Mouse (Mus musculus): ENCODE data around the gene Ugt1a2. TPM values are rescaled to one million over a fixed set of nuclear protein-coding genes. Genes with fewer than 3 reads are reported as not detected.

Gene Ugt1a2
- polyA plus RNA-seq, 1 experiment from 2014 or later = not detected

DNA sequence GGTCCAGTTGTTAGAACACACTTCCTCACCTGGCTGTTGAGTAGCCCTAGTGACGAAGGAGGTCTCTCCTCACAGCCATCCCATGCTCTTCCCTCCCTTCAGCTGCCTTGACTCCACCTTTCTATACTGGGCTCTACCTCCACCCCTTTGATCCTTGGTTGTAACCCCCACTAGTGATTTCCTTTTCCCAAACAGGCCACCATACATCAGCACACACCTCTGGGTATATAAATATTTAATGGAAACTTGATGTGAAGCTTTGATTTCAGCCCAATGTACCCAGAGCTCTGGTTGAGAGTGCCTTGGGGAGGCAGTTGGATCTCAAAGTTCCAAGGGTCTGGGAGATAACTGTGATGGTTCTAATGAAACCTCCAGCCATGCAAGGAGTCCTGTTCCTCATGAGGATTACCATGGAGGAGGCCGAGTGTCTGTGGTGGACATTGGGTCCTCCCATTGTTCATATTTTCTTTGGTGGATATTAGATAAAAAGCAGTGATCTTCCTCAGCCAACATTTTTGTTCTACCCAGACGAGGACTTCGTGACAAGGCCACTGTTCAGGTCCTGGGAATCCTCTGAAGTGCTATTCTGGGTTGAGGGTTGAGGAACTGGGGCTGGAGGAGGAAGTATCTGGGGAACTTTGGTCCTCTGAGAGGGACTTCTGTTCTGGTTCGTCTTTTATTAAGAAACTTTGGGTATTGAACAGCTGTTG, 26.4 kb downstream of the Ugt1a2 start, which contains the start of gene Mroh2a:
TSS of gene Mroh2a (plus strand) at position 317 of the 710 bp plus-strand sequence.
- H3K36me3 ChIP-seq (replicated peaks; ENCODE audit: control insufficient read depth, insufficient read depth, low read depth, low read length) = no peaks in the 10 kb centered on the region
- no peak within 1 kb of the TSS for H3K4me3 ChIP-seq (ENCODE audit: low read depth, low read length)
- H3K9me3 ChIP-seq (replicated peaks; ENCODE audit: control insufficient read depth, low read length) = peaks cover 60% of the 10 kb centered on the region
- no peak within 1 kb of the TSS for H3K9ac ChIP-seq (replicated peaks; ENCODE audit: low read length)
- no peak within 1 kb of the TSS for H3K27ac ChIP-seq (replicated peaks; ENCODE audit: low read depth, low read length)
- no peak for DNase-seq (ENCODE audit: low spot score)
- WGBS = 56% methylated on average over 5 of the region's 5 CpGs
- H3K4me2 ChIP-seq (ENCODE audit: low read depth, low read length) = no peak within 1 kb of the TSS
- H3K4me1 ChIP-seq (ENCODE audit: control insufficient read depth, insufficient read depth, low read length) = no peaks in the 10 kb centered on the region
- H3K27me3 ChIP-seq (ENCODE audit: control insufficient read depth, insufficient read depth, low read length) = no peaks in the 10 kb centered on the region
- ATAC-seq (replicated peaks; ENCODE audit: insufficient number of reproducible peaks, low FRiP score, low TSS enrichment, low read depth) = no peak

DNA sequence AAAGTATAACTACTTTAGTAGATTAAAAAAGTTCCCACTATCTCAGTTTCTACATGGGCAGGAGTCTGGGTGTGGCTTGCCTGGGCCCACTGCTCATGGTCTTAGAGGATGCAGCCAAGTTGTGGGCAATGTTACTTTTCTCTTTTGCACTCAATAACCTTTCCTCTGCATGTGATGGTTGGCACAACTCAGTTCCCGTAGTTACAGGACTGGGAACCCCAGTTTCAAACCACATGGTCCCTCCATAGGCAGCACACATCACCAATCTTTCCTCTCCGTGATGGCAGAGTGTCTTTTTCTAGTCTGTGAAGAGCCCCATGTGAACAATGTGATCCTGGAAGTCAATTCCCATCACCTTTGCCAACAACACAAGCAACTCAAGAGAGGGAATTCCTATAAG, 27.1 kb downstream of the Ugt1a2 start:
- H3K9ac ChIP-seq (replicated peaks; ENCODE audit: low read length) = no peak overlapping the region
- H3K9me3 ChIP-seq (replicated peaks; ENCODE audit: control insufficient read depth, low read length) = peaks cover 67% of the 10 kb centered on the region
- H3K36me3 ChIP-seq (replicated peaks; ENCODE audit: control insufficient read depth, insufficient read depth, low read depth, low read length) = no peaks in the 10 kb centered on the region
- H3K27ac ChIP-seq (replicated peaks; ENCODE audit: low read depth, low read length) = no peak overlapping the region
- H3K27me3 ChIP-seq (ENCODE audit: control insufficient read depth, insufficient read depth, low read length) = no peaks in the 10 kb centered on the region
- WGBS = 58% methylated on average over 2 of the region's 2 CpGs
- no peaks in the 10 kb centered on the region for H3K4me1 ChIP-seq (ENCODE audit: control insufficient read depth, insufficient read depth, low read length)
- H3K4me2 ChIP-seq (ENCODE audit: low read depth, low read length) = no peak overlapping the region
- no peak for DNase-seq (ENCODE audit: low spot score)
- H3K4me3 ChIP-seq (ENCODE audit: low read depth, low read length) = no peak overlapping the region
- no peak for ATAC-seq (replicated peaks; ENCODE audit: insufficient number of reproducible peaks, low FRiP score, low TSS enrichment, low read depth)

DNA sequence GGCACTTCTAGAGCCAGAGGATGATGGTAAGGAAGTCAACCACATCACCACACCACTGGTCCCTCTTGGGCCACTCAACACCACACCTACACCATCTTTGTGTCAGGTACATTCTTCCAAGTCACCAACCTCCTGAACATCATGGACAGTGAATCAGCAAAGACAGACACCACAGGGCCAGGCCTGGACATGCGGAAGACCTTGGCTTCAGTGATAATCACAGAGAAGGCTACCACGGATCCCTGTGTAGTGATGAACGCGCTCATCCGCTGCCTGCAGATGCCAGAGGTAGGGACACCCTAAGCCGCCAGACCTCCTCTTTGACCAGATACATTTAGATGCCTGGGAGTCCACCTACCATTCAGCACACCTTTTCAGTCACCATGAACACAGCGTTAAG, 27.7 kb downstream of the Ugt1a2 start:
- no peaks in the 10 kb centered on the region for H3K4me1 ChIP-seq (ENCODE audit: control insufficient read depth, insufficient read depth, low read length)
- H3K9me3 ChIP-seq (replicated peaks; ENCODE audit: control insufficient read depth, low read length) = peaks cover 73% of the 10 kb centered on the region
- no peak overlapping the region for H3K4me3 ChIP-seq (ENCODE audit: low read depth, low read length)
- H3K9ac ChIP-seq (replicated peaks; ENCODE audit: low read length) = no peak overlapping the region
- ATAC-seq (replicated peaks; ENCODE audit: insufficient number of reproducible peaks, low FRiP score, low TSS enrichment, low read depth) (no peak), DNase-seq (ENCODE audit: low spot score) (no peak)
- WGBS = 71% methylated on average over 7 of the region's 7 CpGs
- no peaks in the 10 kb centered on the region for H3K36me3 ChIP-seq (replicated peaks; ENCODE audit: control insufficient read depth, insufficient read depth, low read depth, low read length)
- H3K4me2 ChIP-seq (ENCODE audit: low read depth, low read length) = no peak overlapping the region
- H3K27me3 ChIP-seq (ENCODE audit: control insufficient read depth, insufficient read depth, low read length) = no peaks in the 10 kb centered on the region
- H3K27ac ChIP-seq (replicated peaks; ENCODE audit: low read depth, low read length) = no peak overlapping the region

DNA sequence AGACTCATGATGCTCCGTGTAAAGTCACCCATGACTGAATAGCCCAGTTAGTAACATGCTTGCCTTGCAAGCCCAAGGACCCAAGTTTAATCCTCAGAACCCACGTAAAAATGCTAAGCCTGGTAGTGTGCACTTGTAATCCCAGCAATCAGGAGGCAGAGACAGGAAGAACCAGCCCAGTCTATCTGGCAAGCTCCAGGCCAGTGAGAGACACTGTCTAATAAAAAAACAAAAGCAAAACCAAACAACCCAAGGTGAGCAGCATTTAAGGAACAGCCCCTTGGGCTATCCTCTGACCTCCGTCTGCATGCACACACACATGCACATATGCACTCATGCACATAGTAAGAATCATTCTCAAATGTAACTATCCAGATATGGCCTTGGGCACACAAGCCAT, 29.2 kb downstream of the Ugt1a2 start:
- Histone ChIP-seq H3K27ac (replicated peaks; ENCODE audit: low read depth, low read length) (no peak overlapping the region), H3K9me3 (replicated peaks; ENCODE audit: control insufficient read depth, low read length) (peaks cover 87% of the 10 kb centered on the region), H3K36me3 (replicated peaks; ENCODE audit: control insufficient read depth, insufficient read depth, low read depth, low read length) (no peaks in the 10 kb centered on the region), H3K4me1 (ENCODE audit: control insufficient read depth, insufficient read depth, low read length) (no peaks in the 10 kb centered on the region), H3K27me3 (ENCODE audit: control insufficient read depth, insufficient read depth, low read length) (no peaks in the 10 kb centered on the region), H3K9ac (replicated peaks; ENCODE audit: low read length) (no peak overlapping the region), H3K4me3 (ENCODE audit: low read depth, low read length) (no peak overlapping the region), H3K4me2 (ENCODE audit: low read depth, low read length) (no peak overlapping the region)
- WGBS = 82% methylated on average over 3 of the region's 3 CpGs
- DNase-seq (ENCODE audit: low spot score) = no peak
- ATAC-seq (replicated peaks; ENCODE audit: insufficient number of reproducible peaks, low FRiP score, low TSS enrichment, low read depth) = no peak

DNA sequence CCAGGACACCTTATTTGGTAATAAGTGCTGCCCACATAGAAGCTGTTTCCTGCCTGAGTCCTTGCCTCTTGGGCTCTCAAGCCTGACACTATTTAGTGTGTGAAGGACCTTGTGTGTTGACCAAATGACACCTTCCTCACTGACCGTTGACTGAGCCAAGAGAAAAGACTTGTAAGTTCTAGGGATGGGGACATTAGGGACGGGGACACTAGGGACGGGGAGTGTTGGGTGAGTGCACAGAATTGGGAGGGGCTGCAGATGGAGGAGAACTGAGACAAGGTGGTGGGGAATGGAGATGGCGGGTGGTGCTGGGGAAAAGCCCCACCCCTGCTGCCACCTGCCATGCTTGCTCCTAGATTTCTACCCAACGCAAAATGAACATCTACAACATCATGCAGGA, 29.6 kb downstream of the Ugt1a2 start:
- no peak for ATAC-seq (replicated peaks; ENCODE audit: insufficient number of reproducible peaks, low FRiP score, low TSS enrichment, low read depth)
- H3K4me1 ChIP-seq (ENCODE audit: control insufficient read depth, insufficient read depth, low read length) = no peaks in the 10 kb centered on the region
- DNase-seq (ENCODE audit: low spot score) = no peak
- no peaks in the 10 kb centered on the region for H3K27me3 ChIP-seq (ENCODE audit: control insufficient read depth, insufficient read depth, low read length)
- 83% methylated on average over 5 of the region's 5 CpGs for WGBS
- no peak overlapping the region for H3K4me2 ChIP-seq (ENCODE audit: low read depth, low read length)
- no peaks in the 10 kb centered on the region for H3K36me3 ChIP-seq (replicated peaks; ENCODE audit: control insufficient read depth, insufficient read depth, low read depth, low read length)
- H3K4me3 ChIP-seq (ENCODE audit: low read depth, low read length) = no peak overlapping the region
- no peak overlapping the region for H3K27ac ChIP-seq (replicated peaks; ENCODE audit: low read depth, low read length)
- no peak overlapping the region for H3K9ac ChIP-seq (replicated peaks; ENCODE audit: low read length)
- peaks cover 91% of the 10 kb centered on the region for H3K9me3 ChIP-seq (replicated peaks; ENCODE audit: control insufficient read depth, low read length)

DNA sequence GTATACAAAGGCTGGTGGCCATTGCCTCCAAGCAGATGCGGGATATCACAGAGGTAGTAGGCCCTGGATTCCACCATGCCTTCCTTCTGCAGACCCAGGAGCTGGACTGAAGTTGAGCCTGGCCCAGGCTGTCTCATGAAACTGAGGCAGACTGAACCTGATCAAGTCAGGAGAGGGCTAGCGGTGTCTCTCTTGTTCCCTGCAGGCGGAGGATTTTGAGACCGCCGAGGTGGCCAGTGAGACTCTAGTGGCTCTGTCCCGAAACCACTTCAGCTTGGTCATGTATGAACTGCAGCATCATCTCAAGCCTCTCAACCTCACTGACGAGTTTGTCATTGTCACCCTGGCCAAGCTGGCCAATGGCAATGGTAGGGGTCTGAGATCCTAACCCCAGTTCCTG, 30.0 kb downstream of the Ugt1a2 start:
- no peaks in the 10 kb centered on the region for H3K4me1 ChIP-seq (ENCODE audit: control insufficient read depth, insufficient read depth, low read length)
- H3K9ac ChIP-seq (replicated peaks; ENCODE audit: low read length) = no peak overlapping the region
- 73% methylated on average over 7 of the region's 7 CpGs for WGBS
- no peaks in the 10 kb centered on the region for H3K27me3 ChIP-seq (ENCODE audit: control insufficient read depth, insufficient read depth, low read length)
- no peak overlapping the region for H3K4me3 ChIP-seq (ENCODE audit: low read depth, low read length)
- peaks cover 94% of the 10 kb centered on the region for H3K9me3 ChIP-seq (replicated peaks; ENCODE audit: control insufficient read depth, low read length)
- DNase-seq (ENCODE audit: low spot score) (no peak), ATAC-seq (replicated peaks; ENCODE audit: insufficient number of reproducible peaks, low FRiP score, low TSS enrichment, low read depth) (no peak)
- H3K4me2 ChIP-seq (ENCODE audit: low read depth, low read length) = no peak overlapping the region
- H3K36me3 ChIP-seq (replicated peaks; ENCODE audit: control insufficient read depth, insufficient read depth, low read depth, low read length) = no peaks in the 10 kb centered on the region
- no peak overlapping the region for H3K27ac ChIP-seq (replicated peaks; ENCODE audit: low read depth, low read length)

DNA sequence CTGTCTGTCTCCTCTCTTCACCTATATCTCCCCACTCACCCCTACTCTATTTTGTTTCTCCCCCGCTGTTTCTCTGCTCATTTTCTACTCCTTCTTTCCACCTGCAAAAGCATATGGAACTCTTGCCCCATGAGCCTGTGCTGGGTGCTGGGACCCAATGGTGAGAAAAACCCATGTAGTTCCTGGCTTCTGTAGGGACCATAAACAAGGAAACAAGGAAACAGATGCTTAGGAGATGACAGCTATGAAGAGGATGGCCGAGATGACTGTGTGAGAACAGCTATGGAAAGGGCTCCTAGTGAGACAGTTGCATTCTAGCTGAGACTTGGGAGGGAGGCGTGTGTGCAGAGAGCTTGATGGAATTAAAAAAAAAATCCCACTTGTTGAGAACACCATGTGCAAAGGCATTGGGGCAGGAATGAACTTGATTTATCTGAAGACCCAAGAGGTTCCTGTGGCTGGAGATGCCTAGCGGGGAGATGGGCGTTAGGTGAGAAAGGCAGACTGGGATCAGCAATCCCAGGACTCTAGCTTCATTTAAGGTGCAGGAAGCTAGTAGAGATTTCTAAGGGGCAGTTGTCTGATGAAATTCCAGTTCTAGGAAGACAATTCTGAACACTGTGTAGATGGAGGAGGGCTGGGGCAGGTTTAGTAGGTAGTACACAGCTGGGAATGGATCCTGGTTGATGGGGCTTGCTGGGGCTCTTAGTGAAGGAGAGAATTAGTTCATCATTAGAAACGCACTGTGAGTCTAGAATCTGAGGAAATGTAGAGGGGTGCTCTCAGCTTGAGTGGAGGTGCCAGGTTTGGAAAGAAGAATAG, 30.8 kb downstream of the Ugt1a2 start:
- no peak overlapping the region for H3K4me2 ChIP-seq (ENCODE audit: low read depth, low read length)
- H3K4me1 ChIP-seq (ENCODE audit: control insufficient read depth, insufficient read depth, low read length) = no peaks in the 10 kb centered on the region
- WGBS = 76% methylated on average over 6 of the region's 6 CpGs
- peaks cover 94% of the 10 kb centered on the region for H3K9me3 ChIP-seq (replicated peaks; ENCODE audit: control insufficient read depth, low read length)
- DNase-seq (ENCODE audit: low spot score) (no peak), ATAC-seq (replicated peaks; ENCODE audit: insufficient number of reproducible peaks, low FRiP score, low TSS enrichment, low read depth) (no peak)
- no peak overlapping the region for H3K9ac ChIP-seq (replicated peaks; ENCODE audit: low read length)
- no peaks in the 10 kb centered on the region for H3K36me3 ChIP-seq (replicated peaks; ENCODE audit: control insufficient read depth, insufficient read depth, low read depth, low read length)
- H3K27me3 ChIP-seq (ENCODE audit: control insufficient read depth, insufficient read depth, low read length) = no peaks in the 10 kb centered on the region
- no peak overlapping the region for H3K4me3 ChIP-seq (ENCODE audit: low read depth, low read length)
- H3K27ac ChIP-seq (replicated peaks; ENCODE audit: low read depth, low read length) = no peak overlapping the region

DNA sequence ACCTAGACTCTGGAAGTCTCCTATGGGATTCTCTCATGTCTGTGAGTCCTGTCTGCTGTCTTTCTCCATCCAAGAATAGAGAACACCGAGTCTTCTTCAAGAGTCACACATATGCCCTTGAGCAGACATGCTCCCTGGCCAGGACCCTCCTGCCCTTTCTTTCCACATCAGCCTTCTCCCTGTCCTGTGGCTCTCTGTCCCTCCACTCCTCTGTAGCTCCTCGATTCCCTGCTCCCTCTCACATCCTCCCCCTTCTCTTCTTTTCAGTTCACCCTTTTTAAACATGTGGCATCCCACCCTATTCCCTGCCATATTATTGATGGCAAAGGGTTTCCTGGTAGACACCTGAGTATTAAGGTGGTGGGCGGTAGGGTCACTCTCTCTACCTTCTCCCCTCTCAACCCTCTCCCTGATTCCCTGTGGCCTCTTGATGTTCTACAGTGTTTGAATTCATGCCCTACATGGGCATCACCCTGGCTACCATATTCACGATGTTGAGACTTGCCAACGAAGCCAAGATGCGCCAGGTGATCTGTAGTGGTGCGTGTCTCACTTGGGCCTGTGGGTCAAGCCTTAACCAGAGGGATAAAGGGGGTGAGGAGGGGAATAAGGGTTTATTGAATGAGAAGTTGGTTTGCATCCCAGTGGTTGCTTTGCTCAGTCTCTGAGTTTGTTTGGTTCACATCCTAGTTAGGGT, 31.6 kb downstream of the Ugt1a2 start:
- H3K9me3 ChIP-seq (replicated peaks; ENCODE audit: control insufficient read depth, low read length) = peaks cover 91% of the 10 kb centered on the region
- no peak overlapping the region for H3K9ac ChIP-seq (replicated peaks; ENCODE audit: low read length)
- no peaks in the 10 kb centered on the region for H3K36me3 ChIP-seq (replicated peaks; ENCODE audit: control insufficient read depth, insufficient read depth, low read depth, low read length)
- no peak overlapping the region for H3K4me3 ChIP-seq (ENCODE audit: low read depth, low read length)
- H3K4me2 ChIP-seq (ENCODE audit: low read depth, low read length) = no peak overlapping the region
- ATAC-seq (replicated peaks; ENCODE audit: insufficient number of reproducible peaks, low FRiP score, low TSS enrichment, low read depth) = no peak
- no peak for DNase-seq (ENCODE audit: low spot score)
- no peaks in the 10 kb centered on the region for H3K4me1 ChIP-seq (ENCODE audit: control insufficient read depth, insufficient read depth, low read length)
- no peaks in the 10 kb centered on the region for H3K27me3 ChIP-seq (ENCODE audit: control insufficient read depth, insufficient read depth, low read length)
- 72% methylated on average over 7 of the region's 7 CpGs for WGBS
- H3K27ac ChIP-seq (replicated peaks; ENCODE audit: low read depth, low read length) = no peak overlapping the region
